Mouse (Mus musculus): ENCODE measurements around the gene Pitpnm3. TPM values are rescaled to one million over a fixed set of nuclear protein-coding genes. Genes with fewer than 3 reads are reported as not detected.

Pitpnm3 gene
- polyA plus RNA-seq, 1 experiment from 2014 or later: 0.07 TPM

DNA sequence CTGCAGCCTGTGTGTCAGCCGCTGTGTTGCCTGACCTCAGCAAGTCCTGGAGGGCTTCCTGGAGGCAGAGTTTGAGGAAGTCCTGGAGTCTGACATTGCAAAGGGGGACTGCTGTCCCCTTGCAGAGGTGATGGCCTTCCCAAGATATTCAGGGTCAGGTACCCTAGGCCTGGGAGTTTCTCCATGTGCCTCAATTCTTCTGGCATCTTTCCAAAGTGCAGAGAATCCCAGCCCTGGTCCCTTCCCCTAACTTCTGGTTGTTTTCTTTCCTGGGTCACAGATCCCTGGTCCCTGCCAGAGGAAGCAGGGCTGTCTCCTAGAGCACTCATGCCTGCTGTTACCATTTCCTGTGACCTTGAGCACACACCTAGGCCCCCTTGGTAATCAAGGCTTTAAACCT lies 3.9 kb downstream of the Pitpnm3 start:
- whole genome bisulfite sequencing (ENCODE audit: insufficient replicate concordance): 100% methylated on average over 1 of the region's 1 CpGs
- no peak overlapping the region for H3K27ac ChIP-seq (ENCODE audit: low read depth, low read length)
- no peak for ATAC-seq (replicated peaks; ENCODE audit: insufficient number of reproducible peaks, low FRiP score, low TSS enrichment)
- no peak overlapping the region for H3K9ac ChIP-seq (ENCODE audit: low read depth, low read length)
- H3K4me3 ChIP-seq (ENCODE audit: low read depth, low read length): no peak overlapping the region
- H3K36me3 ChIP-seq (ENCODE audit: control insufficient read depth, insufficient read depth, low read length): no peaks in the 10 kb centered on the region
- no peak overlapping the region for H3K4me2 ChIP-seq
- H3K27me3 ChIP-seq (ENCODE audit: control insufficient read depth, insufficient read depth, low read length): peaks cover 39% of the 10 kb centered on the region
- H3K4me1 ChIP-seq (ENCODE audit: control insufficient read depth, insufficient read depth, low read length): peaks cover 28% of the 10 kb centered on the region
- H3K9me3 ChIP-seq (replicated peaks; ENCODE audit: control insufficient read depth, low read length): no peaks in the 10 kb centered on the region

DNA sequence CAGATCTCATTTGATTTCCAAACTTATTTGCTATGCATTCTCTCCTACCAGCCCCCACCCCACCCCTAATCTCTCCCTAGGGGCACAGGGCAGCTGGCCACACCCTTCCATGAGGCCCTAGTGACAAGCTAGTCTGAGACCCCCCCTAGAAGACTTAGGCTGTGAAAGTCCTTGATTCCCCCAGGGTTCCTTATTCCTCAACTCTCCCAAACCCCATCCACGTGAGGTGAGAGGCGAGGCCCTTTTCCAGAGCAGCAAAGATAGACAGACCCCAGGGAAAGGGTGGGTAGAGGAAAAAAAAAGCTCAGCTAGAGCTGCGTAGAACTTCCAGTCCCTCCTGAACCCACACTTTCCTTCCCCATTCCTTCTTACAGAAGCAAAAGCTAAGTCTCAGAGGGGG lies 4.7 kb downstream of the Pitpnm3 start:
- no peak overlapping the region; the same call in 1 of the 2 replicates for H3K27ac ChIP-seq (ENCODE audit: low read depth, low read length)
- H3K4me1 ChIP-seq (ENCODE audit: control insufficient read depth, insufficient read depth, low read length): peaks cover 28% of the 10 kb centered on the region
- no peak overlapping the region for H3K4me2 ChIP-seq
- no peak overlapping the region for H3K9ac ChIP-seq (ENCODE audit: low read depth, low read length)
- no peaks in the 10 kb centered on the region for H3K36me3 ChIP-seq (ENCODE audit: control insufficient read depth, insufficient read depth, low read length)
- H3K4me3 ChIP-seq (ENCODE audit: low read depth, low read length): no peak overlapping the region
- WGBS (ENCODE audit: insufficient replicate concordance): 74% methylated on average over 3 of the region's 3 CpGs
- H3K27me3 ChIP-seq (ENCODE audit: control insufficient read depth, insufficient read depth, low read length): peaks cover 31% of the 10 kb centered on the region
- no peak for ATAC-seq (replicated peaks; ENCODE audit: insufficient number of reproducible peaks, low FRiP score, low TSS enrichment)
- no peaks in the 10 kb centered on the region for H3K9me3 ChIP-seq (replicated peaks; ENCODE audit: control insufficient read depth, low read length)

DNA sequence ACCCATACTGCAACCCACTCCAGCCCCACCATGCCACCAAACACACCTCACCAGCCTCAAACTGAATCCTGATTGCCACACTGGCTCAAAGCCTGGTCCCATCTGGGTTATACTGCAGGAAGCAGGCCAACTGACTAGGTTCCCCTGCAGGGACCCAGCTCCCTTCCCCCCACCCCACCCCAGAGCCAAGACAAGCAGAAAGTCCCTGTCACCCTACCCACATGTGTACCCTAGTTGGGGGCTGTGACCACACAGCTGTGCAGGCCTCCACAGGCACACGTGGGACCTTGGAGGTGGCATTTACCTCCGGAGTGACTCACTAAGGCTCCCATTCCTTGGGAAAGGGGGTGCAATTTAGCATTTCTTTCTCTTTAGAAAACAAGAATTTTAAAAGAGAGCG lies 5.1 kb downstream of the Pitpnm3 start:
- H3K27ac ChIP-seq (ENCODE audit: low read depth, low read length): peak overlapping the region; percentile 82
- no peak overlapping the region for H3K4me3 ChIP-seq (ENCODE audit: low read depth, low read length)
- no peaks in the 10 kb centered on the region for H3K36me3 ChIP-seq (ENCODE audit: control insufficient read depth, insufficient read depth, low read length)
- no peaks in the 10 kb centered on the region for H3K9me3 ChIP-seq (replicated peaks; ENCODE audit: control insufficient read depth, low read length)
- peaks cover 28% of the 10 kb centered on the region for H3K4me1 ChIP-seq (ENCODE audit: control insufficient read depth, insufficient read depth, low read length)
- no peak overlapping the region for H3K9ac ChIP-seq (ENCODE audit: low read depth, low read length)
- WGBS (ENCODE audit: insufficient replicate concordance): 66% methylated on average over 3 of the region's 3 CpGs
- peak overlapping the region; percentile 51 for H3K4me2 ChIP-seq
- peaks cover 27% of the 10 kb centered on the region for H3K27me3 ChIP-seq (ENCODE audit: control insufficient read depth, insufficient read depth, low read length)
- no peak for ATAC-seq (replicated peaks; ENCODE audit: insufficient number of reproducible peaks, low FRiP score, low TSS enrichment)

GRCm38 (mm10) chr11:72130021-72130420 lies 5.6 kb downstream of the Pitpnm3 start:
- WGBS (ENCODE audit: insufficient replicate concordance): 9% methylated on average over 11 of the region's 11 CpGs
- peak; percentile 56 for ATAC-seq (replicated peaks; ENCODE audit: insufficient number of reproducible peaks, low FRiP score, low TSS enrichment)

DNA sequence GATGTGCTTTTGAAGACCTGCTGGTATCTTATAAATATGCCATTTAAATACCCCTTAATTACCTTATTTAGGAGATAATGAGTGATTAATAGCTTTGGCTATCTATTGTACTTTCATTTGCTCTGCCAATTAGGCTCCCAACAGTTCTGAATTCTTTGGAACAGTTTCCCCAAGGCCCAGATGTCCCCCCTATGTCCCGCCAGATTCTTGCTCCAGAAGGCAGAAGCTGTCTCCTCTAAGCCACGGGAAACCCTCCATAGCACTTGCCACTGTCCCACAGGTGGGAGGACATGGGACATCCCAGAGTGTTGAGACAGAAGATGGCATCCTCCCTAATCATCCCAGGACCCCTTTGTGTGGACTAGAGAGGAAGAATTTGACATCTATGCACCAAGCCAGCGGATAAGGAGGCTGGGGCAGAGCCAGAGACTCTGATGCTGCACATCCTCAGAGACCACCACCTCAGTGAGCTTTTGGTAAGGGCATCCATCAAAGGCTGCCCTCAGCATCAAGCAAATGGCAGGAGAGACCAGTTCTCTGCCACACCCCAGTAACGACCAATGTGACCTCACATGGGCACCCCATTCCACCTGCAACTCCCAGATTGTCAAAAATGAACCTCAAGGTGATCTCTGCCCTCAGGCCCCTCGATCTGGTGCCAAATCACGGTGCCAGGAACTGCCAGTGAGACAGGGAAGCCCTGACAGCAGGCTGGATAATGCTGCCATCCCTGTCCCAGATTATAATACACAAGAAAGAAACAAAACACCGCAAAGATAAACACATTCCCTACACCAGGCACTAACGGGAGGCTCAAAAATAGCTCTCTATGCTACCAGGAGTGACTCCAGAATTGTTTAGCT lies 6.3 kb downstream of the Pitpnm3 start:
- Histone ChIP-seq H3K4me1 (ENCODE audit: control insufficient read depth, insufficient read depth, low read length) (peaks cover 23% of the 10 kb centered on the region), H3K9ac (ENCODE audit: low read depth, low read length) (0 out of 2 replicates have a peak overlapping the region, but pooled peaks have one; percentile 50), H3K36me3 (ENCODE audit: control insufficient read depth, insufficient read depth, low read length) (no peaks in the 10 kb centered on the region), H3K9me3 (replicated peaks; ENCODE audit: control insufficient read depth, low read length) (no peaks in the 10 kb centered on the region), H3K4me3 (ENCODE audit: low read depth, low read length) (no peak overlapping the region), H3K27ac (ENCODE audit: low read depth, low read length) (peak overlapping the region; percentile 82), H3K27me3 (ENCODE audit: control insufficient read depth, insufficient read depth, low read length) (peaks cover 14% of the 10 kb centered on the region), H3K4me2 (peak overlapping the region; percentile 51)
- no peak for ATAC-seq (replicated peaks; ENCODE audit: insufficient number of reproducible peaks, low FRiP score, low TSS enrichment)
- WGBS (ENCODE audit: insufficient replicate concordance): 59% methylated on average over 8 of the region's 8 CpGs

More at GRCm38 (mm10) chr11:72130021-72130420, 5.6 kb downstream of the Pitpnm3 start:
- Histone ChIP-seq H3K4me1 (ENCODE audit: control insufficient read depth, insufficient read depth, low read length) (peaks cover 24% of the 10 kb centered on the region), H3K4me2 (peak overlapping the region; percentile 51), H3K27me3 (ENCODE audit: control insufficient read depth, insufficient read depth, low read length) (peaks cover 22% of the 10 kb centered on the region), H3K9me3 (replicated peaks; ENCODE audit: control insufficient read depth, low read length) (no peaks in the 10 kb centered on the region), H3K27ac (ENCODE audit: low read depth, low read length) (peak overlapping the region; percentile 82), H3K36me3 (ENCODE audit: control insufficient read depth, insufficient read depth, low read length) (no peaks in the 10 kb centered on the region), H3K4me3 (ENCODE audit: low read depth, low read length) (no peak overlapping the region), H3K9ac (ENCODE audit: low read depth, low read length) (0 out of 2 replicates have a peak overlapping the region, but pooled peaks have one; percentile 50)

- Histone ChIP-seq H3K27ac (ENCODE audit: low read depth, low read length) (no peak overlapping the region), H3K4me1 (ENCODE audit: control insufficient read depth, insufficient read depth, low read length) (peaks cover 23% of the 10 kb centered on the region), H3K9ac (ENCODE audit: low read depth, low read length) (no peak overlapping the region), H3K9me3 (replicated peaks; ENCODE audit: control insufficient read depth, low read length) (no peaks in the 10 kb centered on the region), H3K36me3 (ENCODE audit: control insufficient read depth, insufficient read depth, low read length) (no peaks in the 10 kb centered on the region), H3K4me3 (ENCODE audit: low read depth, low read length) (no peak overlapping the region), H3K27me3 (ENCODE audit: control insufficient read depth, insufficient read depth, low read length) (no peaks in the 10 kb centered on the region; the same call in 1 of the 2 replicates), H3K4me2 (no peak overlapping the region)
- no peak for ATAC-seq (replicated peaks; ENCODE audit: insufficient number of reproducible peaks, low FRiP score, low TSS enrichment)
- WGBS (ENCODE audit: insufficient replicate concordance): 72% methylated on average over 5 of the region's 5 CpGs
Observed at GRCm38 (mm10) chr11:72127450-72128189, 8.0 kb downstream of the Pitpnm3 start.

- no peak for ATAC-seq (replicated peaks; ENCODE audit: insufficient number of reproducible peaks, low FRiP score, low TSS enrichment)
- 77% methylated on average over 3 of the region's 3 CpGs for WGBS (ENCODE audit: insufficient replicate concordance)
- H3K27ac ChIP-seq (ENCODE audit: low read depth, low read length): no peak overlapping the region
- no peak overlapping the region for H3K9ac ChIP-seq (ENCODE audit: low read depth, low read length)
- H3K4me1 ChIP-seq (ENCODE audit: control insufficient read depth, insufficient read depth, low read length): peaks cover 14% of the 10 kb centered on the region
- H3K36me3 ChIP-seq (ENCODE audit: control insufficient read depth, insufficient read depth, low read length): no peaks in the 10 kb centered on the region
- H3K27me3 ChIP-seq (ENCODE audit: control insufficient read depth, insufficient read depth, low read length): no peaks in the 10 kb centered on the region; the same call in 1 of the 2 replicates
- H3K4me3 ChIP-seq (ENCODE audit: low read depth, low read length): no peak overlapping the region
- H3K4me2 ChIP-seq: no peak overlapping the region
- H3K9me3 ChIP-seq (replicated peaks; ENCODE audit: control insufficient read depth, low read length): no peaks in the 10 kb centered on the region
Observed at GRCm38 (mm10) chr11:72125781-72126180, 9.8 kb downstream of the Pitpnm3 start.

DNA sequence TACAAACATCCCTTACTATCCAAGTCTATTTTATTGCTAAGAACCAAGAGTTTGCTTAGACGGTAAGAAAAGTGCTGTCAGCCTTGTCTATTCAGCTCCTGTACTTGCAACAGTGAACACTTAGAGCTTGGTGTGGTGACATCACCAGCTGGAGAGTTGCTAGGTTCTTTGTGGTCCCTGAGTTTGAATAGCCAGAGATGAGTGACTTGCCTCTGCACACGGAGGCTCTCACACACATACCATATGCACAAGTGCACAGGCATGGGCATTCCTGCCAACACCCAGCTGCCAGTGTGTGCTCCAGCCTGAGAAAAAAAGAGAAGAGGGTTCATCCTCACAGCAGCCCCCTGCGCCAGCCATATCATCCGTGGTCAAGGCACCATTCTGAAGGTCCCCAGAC lies 12.0 kb downstream of the Pitpnm3 start:
- Histone ChIP-seq H3K4me3 (ENCODE audit: low read depth, low read length) (no peak overlapping the region), H3K9ac (ENCODE audit: low read depth, low read length) (no peak overlapping the region), H3K4me2 (no peak overlapping the region), H3K9me3 (replicated peaks; ENCODE audit: control insufficient read depth, low read length) (no peaks in the 10 kb centered on the region), H3K4me1 (ENCODE audit: control insufficient read depth, insufficient read depth, low read length) (no peaks in the 10 kb centered on the region), H3K27me3 (ENCODE audit: control insufficient read depth, insufficient read depth, low read length) (no peaks in the 10 kb centered on the region), H3K27ac (ENCODE audit: low read depth, low read length) (no peak overlapping the region), H3K36me3 (ENCODE audit: control insufficient read depth, insufficient read depth, low read length) (no peaks in the 10 kb centered on the region)
- ATAC-seq (replicated peaks; ENCODE audit: insufficient number of reproducible peaks, low FRiP score, low TSS enrichment): no peak
- 79% methylated on average over 4 of the region's 4 CpGs for WGBS (ENCODE audit: insufficient replicate concordance)
